In genomic region chr11:21868675-21869074, GRCm38 (mm10) we compare ENCODE assay signal across 25 mouse cellular contexts.
DNase-seq lines count a peak whose midpoint lies in the region; ATAC-seq and TF ChIP-seq lines count a peak whose summit lies in the region.
"Had no signal": no experiment of that assay in that cellular context is flagged by ENCODE, and none has a peak within 500 bp of the region (broad histone marks: within the 10 kb centered on the region; RNA-seq: fewer than 3 reads in every experiment).

No protein-coding gene starts in this region.

- no peak for TF ChIP-seq CTCF in liver, embryonic 14.5 days (IDR thresholded peaks at IDR 0.05; ENCODE audit: low read depth)
- no peak for TF ChIP-seq CTCF in midbrain, postnatal 0 days (IDR thresholded peaks at IDR 0.05)

- H3K27me3 ChIP-seq in forebrain, embryonic 11.5 days (ENCODE audit: control insufficient read depth, insufficient read depth, low read length): no peaks in the 10 kb centered on the region
- H3K27me3 ChIP-seq in forebrain, embryonic 16.5 days (replicated peaks; ENCODE audit: control insufficient read depth, insufficient read depth, low read length): no peaks in the 10 kb centered on the region
- no peaks in the 10 kb centered on the region for H3K27me3 ChIP-seq in liver, embryonic 14.5 days (ENCODE audit: control insufficient read depth, insufficient read depth, low read length)
- H3K27me3 ChIP-seq in liver, embryonic 11.5 days (replicated peaks; ENCODE audit: control insufficient read depth, insufficient read depth, low read length): no peaks in the 10 kb centered on the region
- H3K27me3 ChIP-seq in embryonic facial prominence, embryonic 11.5 days (ENCODE audit: control insufficient read depth, insufficient read depth, low read length): no peaks in the 10 kb centered on the region
- H3K27me3 ChIP-seq in midbrain, postnatal 0 days (ENCODE audit: insufficient read depth, low read length): no peaks in the 10 kb centered on the region
- H3K27me3 ChIP-seq: hindbrain, embryonic 12.5 days; intestine, embryonic 15.5 days; limb, embryonic 15.5 days; neural tube, embryonic 13.5 days; Patski had no signal

- H3K4me3 ChIP-seq in forebrain, embryonic 11.5 days (ENCODE audit: low read depth, low read length): no peak overlapping the region
- no peak overlapping the region for H3K4me3 ChIP-seq in forebrain, embryonic 16.5 days (replicated peaks; ENCODE audit: low read length)
- H3K4me3 ChIP-seq in liver, embryonic 14.5 days (ENCODE audit: insufficient read depth in 1 of 2, low read depth in 2 of 2, low read length in 2 of 2): no peak overlapping the region
- H3K4me3 ChIP-seq in liver, embryonic 11.5 days (ENCODE audit: low read depth, low read length): no peak overlapping the region
- H3K4me3 ChIP-seq in embryonic facial prominence, embryonic 11.5 days (ENCODE audit: low read depth, low read length): no peak overlapping the region
- H3K4me3 ChIP-seq in midbrain, postnatal 0 days (ENCODE audit: low read depth, low read length): no peak overlapping the region
- H3K4me3 ChIP-seq: hindbrain, embryonic 12.5 days; intestine, embryonic 15.5 days; limb, embryonic 15.5 days; neural tube, embryonic 13.5 days had no signal

- WGBS in forebrain, embryonic 11.5 days: 64% methylated on average over 3 of the region's 3 CpGs
- WGBS in forebrain, embryonic 16.5 days: 63% methylated on average over 3 of the region's 3 CpGs
- 54% methylated on average over 3 of the region's 3 CpGs for WGBS in liver, embryonic 14.5 days (ENCODE audit: insufficient replicate concordance)
- 58% methylated on average over 3 of the region's 3 CpGs for WGBS in liver, embryonic 11.5 days
- 49% methylated on average over 3 of the region's 3 CpGs for WGBS in embryonic facial prominence, embryonic 11.5 days
- WGBS in midbrain, postnatal 0 days: 64% methylated on average over 3 of the region's 3 CpGs

- no peak overlapping the region for H3K4me2 ChIP-seq in forebrain, embryonic 11.5 days (ENCODE audit: low read depth, low read length, severe bottlenecking)
- no peak overlapping the region for H3K4me2 ChIP-seq in forebrain, embryonic 16.5 days (ENCODE audit: low read length)
- no peak overlapping the region for H3K4me2 ChIP-seq in liver, embryonic 14.5 days (ENCODE audit: low read depth)
- H3K4me2 ChIP-seq in liver, embryonic 11.5 days: no peak overlapping the region
- no peak overlapping the region for H3K4me2 ChIP-seq in embryonic facial prominence, embryonic 11.5 days (ENCODE audit: low read depth, low read length)
- H3K4me2 ChIP-seq in midbrain, postnatal 0 days (ENCODE audit: low read depth, low read length, poor library complexity, severe bottlenecking): no peak overlapping the region
- H3K4me2 ChIP-seq: hindbrain, embryonic 12.5 days; intestine, embryonic 15.5 days; limb, embryonic 15.5 days; neural tube, embryonic 13.5 days had no signal

- TF ChIP-seq EP300 in liver, embryonic 14.5 days (IDR thresholded peaks at IDR 0.05; ENCODE audit: low read depth): no peak

- peaks cover 5% of the 10 kb centered on the region; the same call in 1 of the 2 replicates for H3K4me1 ChIP-seq in forebrain, embryonic 11.5 days (replicated peaks; ENCODE audit: control insufficient read depth, insufficient read depth, low read length)
- H3K4me1 ChIP-seq in forebrain, embryonic 16.5 days (replicated peaks; ENCODE audit: control insufficient read depth, insufficient read depth, low read length): peaks cover 6% of the 10 kb centered on the region; the same call in 1 of the 2 replicates
- H3K4me1 ChIP-seq in liver, embryonic 14.5 days (replicated peaks; ENCODE audit: control insufficient read depth in 2 of 2, insufficient read depth in 2 of 2, low read length in 1 of 2): no peaks in the 10 kb centered on the region
- no peaks in the 10 kb centered on the region for H3K4me1 ChIP-seq in liver, embryonic 11.5 days (replicated peaks; ENCODE audit: control insufficient read depth, insufficient read depth, low read length)
- no peaks in the 10 kb centered on the region for H3K4me1 ChIP-seq in embryonic facial prominence, embryonic 11.5 days (ENCODE audit: control insufficient read depth, insufficient read depth, low read length)
- no peaks in the 10 kb centered on the region for H3K4me1 ChIP-seq in midbrain, postnatal 0 days (ENCODE audit: insufficient read depth, low read length)
- H3K4me1 ChIP-seq: intestine, embryonic 15.5 days; limb, embryonic 15.5 days had no signal

- H3K36me3 ChIP-seq in forebrain, embryonic 11.5 days (ENCODE audit: control insufficient read depth, insufficient read depth, low read length): no peaks in the 10 kb centered on the region
- H3K36me3 ChIP-seq in forebrain, embryonic 16.5 days (ENCODE audit: control insufficient read depth, insufficient read depth): no peaks in the 10 kb centered on the region
- H3K36me3 ChIP-seq in liver, embryonic 14.5 days (replicated peaks; ENCODE audit: control insufficient read depth, insufficient read depth, low read depth): no peaks in the 10 kb centered on the region
- H3K36me3 ChIP-seq in liver, embryonic 11.5 days (ENCODE audit: control insufficient read depth, insufficient read depth, low read length): no peaks in the 10 kb centered on the region
- no peaks in the 10 kb centered on the region for H3K36me3 ChIP-seq in embryonic facial prominence, embryonic 11.5 days (replicated peaks; ENCODE audit: control insufficient read depth, insufficient read depth, low read depth, low read length)
- no peaks in the 10 kb centered on the region for H3K36me3 ChIP-seq in midbrain, postnatal 0 days (ENCODE audit: insufficient read depth, low read length)
- H3K36me3 ChIP-seq: hindbrain, embryonic 12.5 days; intestine, embryonic 15.5 days; limb, embryonic 15.5 days; neural tube, embryonic 13.5 days had no signal

- H3K27ac ChIP-seq in forebrain, embryonic 11.5 days (ENCODE audit: low read depth, low read length): no peak overlapping the region
- H3K27ac ChIP-seq in forebrain, embryonic 16.5 days (ENCODE audit: low read length): no peak overlapping the region
- H3K27ac ChIP-seq in liver, embryonic 14.5 days: no peak overlapping the region
- no peak overlapping the region for H3K27ac ChIP-seq in liver, embryonic 11.5 days (ENCODE audit: low read depth, low read length)
- no peak overlapping the region for H3K27ac ChIP-seq in embryonic facial prominence, embryonic 11.5 days (replicated peaks; ENCODE audit: low read depth, low read length)
- no peak overlapping the region for H3K27ac ChIP-seq in midbrain, postnatal 0 days (ENCODE audit: low read depth, low read length)
- H3K27ac ChIP-seq: hindbrain, embryonic 12.5 days; hindbrain, postnatal 0 days; intestine, embryonic 15.5 days; limb, embryonic 15.5 days; neural tube, embryonic 13.5 days had no signal

- H3K9ac ChIP-seq in forebrain, embryonic 11.5 days (ENCODE audit: low read length): no peak overlapping the region
- no peak overlapping the region for H3K9ac ChIP-seq in forebrain, embryonic 16.5 days (replicated peaks; ENCODE audit: low read depth, low read length)
- H3K9ac ChIP-seq in liver, embryonic 14.5 days (replicated peaks): no peak overlapping the region
- no peak overlapping the region for H3K9ac ChIP-seq in liver, embryonic 11.5 days (ENCODE audit: low read depth, low read length)
- no peak overlapping the region for H3K9ac ChIP-seq in embryonic facial prominence, embryonic 11.5 days (replicated peaks; ENCODE audit: low read length)
- no peak overlapping the region for H3K9ac ChIP-seq in midbrain, postnatal 0 days (replicated peaks; ENCODE audit: low read length, poor library complexity, severe bottlenecking)
- H3K9ac ChIP-seq: hindbrain, embryonic 12.5 days; intestine, embryonic 15.5 days; limb, embryonic 15.5 days; liver, postnatal 0 days; neural tube, embryonic 13.5 days had no signal

- no peak for DNase-seq in forebrain, embryonic 11.5 days (ENCODE audit: low spot score)
- DNase-seq in liver, embryonic 14.5 days (ENCODE audit: low read depth in 3 of 3, low spot score in 3 of 3): no peak
- no peak for DNase-seq in liver, embryonic 11.5 days (ENCODE audit: low spot score)
- DNase-seq in embryonic facial prominence, embryonic 11.5 days (ENCODE audit: low spot score): no peak
- DNase-seq in midbrain, postnatal 0 days (ENCODE audit: low spot score): no peak
- DNase-seq in T-cell, adult 2 months (ENCODE audit: low spot score): no peak
- DNase-seq: adrenal gland, postnatal 14 days; cerebellum, adult 11 months; cerebellum, adult 9-11 months; gastrocnemius, postnatal 14 days; heart, postnatal 14 days; kidney, adult 8-10 months; kidney, postnatal 14 days; layer of hippocampus, adult 9-11 months; liver, postnatal 0 days; lung, postnatal 36 days; thymus, adult 2 months; thymus, postnatal 36 days had no signal

- ATAC-seq in forebrain, embryonic 11.5 days (replicated peaks; ENCODE audit: low FRiP score): peak; percentile 28; the same call in 1 of the 2 replicates
- no peak for ATAC-seq in forebrain, embryonic 16.5 days
- 0 out of 2 replicates have a peak, but pooled peaks have one; percentile 13 for ATAC-seq in liver, embryonic 14.5 days (ENCODE audit: insufficient read depth)
- ATAC-seq in liver, embryonic 11.5 days (replicated peaks; ENCODE audit: low FRiP score): no peak; the same call in 1 of the 2 replicates
- ATAC-seq in embryonic facial prominence, embryonic 11.5 days (replicated peaks; ENCODE audit: insufficient number of reproducible peaks, low FRiP score, low TSS enrichment, low read depth): peak; percentile 68
- ATAC-seq in midbrain, postnatal 0 days (ENCODE audit: low FRiP score): peak; percentile 50; the same call in 1 of the 2 replicates
- ATAC-seq: hindbrain, postnatal 0 days; intestine, embryonic 15.5 days; liver, postnatal 0 days; Patski had no signal

- H3K9me3 ChIP-seq in forebrain, embryonic 11.5 days (ENCODE audit: control insufficient read depth, low read length): no peaks in the 10 kb centered on the region
- no peaks in the 10 kb centered on the region for H3K9me3 ChIP-seq in forebrain, embryonic 16.5 days (ENCODE audit: control insufficient read depth, low read length)
- H3K9me3 ChIP-seq in liver, embryonic 14.5 days (ENCODE audit: control insufficient read depth, low read length): no peaks in the 10 kb centered on the region
- no peaks in the 10 kb centered on the region for H3K9me3 ChIP-seq in liver, embryonic 11.5 days (ENCODE audit: control insufficient read depth, low read length)
- no peaks in the 10 kb centered on the region for H3K9me3 ChIP-seq in embryonic facial prominence, embryonic 11.5 days (replicated peaks; ENCODE audit: control insufficient read depth, low read length)
- H3K9me3 ChIP-seq in midbrain, postnatal 0 days (ENCODE audit: low read length): no peaks in the 10 kb centered on the region
- H3K9me3 ChIP-seq: hindbrain, embryonic 12.5 days; intestine, embryonic 15.5 days; limb, embryonic 15.5 days; neural tube, embryonic 13.5 days had no signal

Comparison
In these comparisons a context has a peak if more than half of its experiments do, and no peak if none do; other contexts are left out.
1. ATAC-seq: peak in forebrain, embryonic 11.5 days (single experiment), liver, embryonic 14.5 days (single experiment), embryonic facial prominence, embryonic 11.5 days (single experiment) and midbrain, postnatal 0 days (single experiment); none in forebrain, embryonic 16.5 days (single experiment) and liver, embryonic 11.5 days (single experiment).